Mouse (Mus musculus): ENCODE results near the gene Pde7b.
A peak's percentile ranks its signal among the peaks of the same experiment; 100 is the strongest.

The Pde7b gene

DNA sequence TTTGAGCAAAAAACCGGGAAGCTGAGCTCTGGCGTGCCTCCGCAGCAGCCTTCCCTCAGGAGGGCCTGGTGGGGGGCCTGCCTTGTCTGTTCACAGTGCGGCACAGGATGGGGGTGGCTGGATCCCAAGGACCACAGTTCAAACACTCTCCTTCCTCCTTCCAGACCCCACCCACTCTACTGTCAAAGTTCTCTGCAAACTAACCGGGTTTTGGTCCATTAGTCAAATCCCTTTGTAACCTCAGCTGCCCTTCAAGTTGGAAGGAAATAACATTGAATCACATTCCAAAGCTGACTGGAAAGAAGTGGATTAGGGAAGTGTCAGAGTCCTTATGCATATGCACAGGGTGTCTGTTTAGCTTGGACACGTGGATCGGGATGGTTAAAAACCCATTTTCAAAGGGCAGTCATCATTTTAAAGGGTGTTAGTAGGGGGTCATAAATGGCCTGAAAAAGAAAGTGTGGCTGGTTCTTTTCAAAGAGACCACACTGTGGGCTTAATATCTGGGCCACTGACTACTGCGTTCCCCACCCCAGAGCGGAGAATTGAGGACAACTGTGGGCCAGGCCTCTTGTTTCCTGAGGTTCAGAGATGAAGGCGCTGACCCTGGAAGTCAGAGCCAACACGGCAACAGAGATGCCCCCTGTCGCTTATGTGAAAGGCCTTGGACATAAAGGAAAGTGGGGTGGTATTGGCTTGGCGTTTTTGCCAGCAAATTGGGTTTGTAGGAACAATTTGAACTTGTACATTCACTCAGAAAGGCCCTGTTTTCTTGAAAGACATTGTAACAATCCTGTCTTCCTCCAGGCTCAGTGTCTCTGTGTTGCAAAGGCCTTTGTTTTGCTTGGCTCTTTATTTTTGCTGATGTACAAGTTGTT, 175.8 kb downstream of the Pde7b start:
- DNase-seq (ENCODE audit: low spot score): no peak

- DNase-seq (ENCODE audit: low spot score): no peak
Observed at GRCm38 (mm10) chr10:20547951-20548551, 176.8 kb downstream of the Pde7b start.

DNA sequence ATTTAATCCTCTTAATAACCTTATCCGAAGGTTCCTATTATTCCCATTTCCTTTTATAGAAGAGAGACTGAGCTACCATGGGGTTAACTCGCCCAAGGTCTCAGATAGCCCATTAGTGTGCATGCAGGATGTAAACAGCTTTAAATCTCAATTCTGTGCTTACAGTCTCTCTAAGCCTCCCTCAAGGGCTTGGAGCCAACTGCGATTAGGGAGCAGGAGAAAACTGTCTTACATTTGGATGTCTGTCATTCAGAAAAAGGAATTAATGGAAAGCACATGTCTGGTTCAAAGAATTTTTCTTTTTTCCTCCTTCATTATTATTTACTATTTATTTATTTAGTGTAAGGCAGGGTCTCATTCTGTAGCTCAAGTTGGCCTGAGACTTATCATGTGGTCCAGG, 181.8 kb downstream of the Pde7b start:
- no peak for DNase-seq (ENCODE audit: low spot score)

- DNase-seq (ENCODE audit: low spot score): no peak
Observed at GRCm38 (mm10) chr10:20533811-20534210, 191.1 kb downstream of the Pde7b start.

- no peak for DNase-seq (ENCODE audit: low spot score)
Observed at GRCm38 (mm10) chr10:20531921-20532320, 193.0 kb downstream of the Pde7b start.

DNA sequence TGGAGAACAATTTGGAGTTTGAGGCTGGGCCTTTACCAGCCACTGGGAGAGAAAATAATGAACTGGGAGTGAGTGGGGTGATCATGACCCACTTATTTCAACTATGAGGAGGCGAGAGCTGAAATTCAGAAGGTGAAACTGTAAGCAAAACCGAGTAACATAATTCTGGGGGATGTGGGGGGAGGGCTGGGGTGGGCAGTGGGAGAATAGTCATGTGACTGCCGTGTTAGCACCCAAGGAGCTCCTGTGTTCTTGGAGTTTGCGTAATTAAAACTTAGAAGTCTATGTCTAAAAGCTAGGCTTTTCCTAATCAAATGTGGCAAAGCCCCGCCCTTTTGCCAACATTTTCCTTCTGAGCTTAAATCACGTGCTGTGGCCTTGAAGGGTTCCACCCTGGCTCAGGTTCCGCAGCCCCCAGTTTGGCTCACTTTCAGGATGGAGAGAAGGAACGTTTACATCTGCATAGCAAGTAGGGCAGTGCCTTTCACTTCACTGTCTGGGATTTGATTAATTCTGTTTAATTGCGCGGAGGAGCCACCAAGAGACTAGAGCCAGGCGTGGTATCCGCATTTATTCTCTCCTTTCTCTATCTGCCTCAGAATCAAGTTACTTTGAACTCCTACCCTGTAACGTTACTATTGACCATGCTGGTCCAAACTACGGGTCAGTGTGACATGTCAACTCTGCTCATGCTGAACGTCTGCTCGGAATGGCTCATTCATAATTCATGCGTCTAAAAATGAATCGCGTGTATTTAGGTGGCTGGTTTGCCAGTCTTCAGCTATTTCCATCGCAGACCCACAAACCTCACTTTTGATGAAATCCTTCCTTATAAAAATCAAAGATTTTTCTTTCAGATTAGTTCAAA, 196.1 kb downstream of the Pde7b start:
- no peak for DNase-seq (ENCODE audit: low spot score)

GRCm38 (mm10) chr10:20527737-20528136, 197.1 kb downstream of the Pde7b start:
- DNase-seq (ENCODE audit: low spot score): no peak

DNA sequence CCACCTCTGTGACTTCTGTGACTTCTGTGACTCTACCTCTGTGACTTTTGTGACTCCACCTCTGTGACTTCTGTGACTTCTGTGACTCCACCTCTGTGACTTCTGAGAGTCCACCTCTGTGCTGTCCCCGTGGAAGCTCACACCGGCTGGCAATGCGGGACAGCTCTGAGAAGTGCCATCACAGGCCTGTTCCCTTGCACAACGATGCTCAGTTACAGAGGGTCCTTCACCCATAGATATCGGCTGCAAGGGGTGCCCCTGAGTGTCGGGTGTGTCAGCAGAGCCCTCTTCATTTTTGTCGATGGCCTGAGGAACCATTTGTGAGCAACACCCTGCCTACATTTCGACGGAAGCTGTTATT, 206.4 kb downstream of the Pde7b start:
- DNase-seq (ENCODE audit: low spot score): no peak

DNA sequence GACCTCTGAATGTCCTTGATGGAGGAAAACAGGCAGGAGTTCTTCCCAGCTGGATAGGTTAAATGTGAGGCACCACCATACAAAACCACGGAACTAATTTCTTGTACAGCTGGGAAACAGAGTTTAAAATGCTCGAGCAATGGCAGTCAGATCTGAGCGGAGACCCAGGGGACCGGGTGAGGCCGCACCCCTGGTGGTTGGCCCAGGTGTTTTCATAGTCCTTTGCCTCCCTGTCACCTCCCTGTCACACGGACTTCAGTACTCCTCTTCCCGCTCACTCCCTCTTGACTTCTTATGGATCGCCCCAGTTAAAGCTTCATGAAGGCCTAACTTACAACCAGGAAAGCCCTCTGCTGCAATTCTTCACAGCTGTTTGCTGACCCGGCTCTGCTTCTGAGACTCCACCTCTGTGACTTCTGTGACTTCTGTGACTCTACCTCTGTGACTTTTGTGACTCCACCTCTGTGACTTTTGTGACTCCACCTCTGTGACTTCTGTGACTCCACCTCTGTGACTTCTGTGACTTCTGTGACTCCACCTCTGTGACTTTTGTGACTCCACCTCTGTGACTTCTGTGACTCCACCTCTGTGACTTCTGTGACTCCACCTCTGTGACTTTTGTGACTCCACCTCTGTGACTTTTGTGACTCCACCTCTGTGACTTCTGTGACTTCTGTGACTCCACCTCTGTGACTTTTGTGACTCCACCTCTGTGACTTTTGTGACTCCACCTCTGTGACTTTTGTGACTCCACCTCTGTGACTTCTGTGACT, 206.9 kb downstream of the Pde7b start:
- DNase-seq (ENCODE audit: low spot score): peak; percentile 14

DNA sequence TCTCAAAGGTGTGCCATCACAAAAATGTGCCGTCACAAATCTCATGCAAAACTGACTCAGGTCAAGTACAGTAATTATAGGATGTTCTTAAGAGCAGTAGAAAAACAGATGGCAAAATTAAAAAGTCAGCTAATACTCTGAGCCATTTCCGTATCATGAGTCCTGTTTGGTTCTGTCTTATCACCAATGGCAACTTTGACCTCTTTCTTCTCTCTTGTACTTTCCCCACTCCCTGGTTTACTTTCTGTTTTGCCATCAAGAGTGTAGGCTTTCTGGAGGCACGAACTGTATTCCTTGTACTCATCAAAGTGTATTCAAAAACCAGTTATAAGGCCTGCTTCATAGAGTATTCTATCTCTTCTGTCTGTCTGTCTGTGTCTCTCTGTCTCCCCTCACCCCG, 211.0 kb downstream of the Pde7b start:
- DNase-seq (ENCODE audit: low spot score): no peak

GRCm38 (mm10) chr10:20513461-20513860, 211.4 kb downstream of the Pde7b start:
- DNase-seq (ENCODE audit: low spot score): no peak

DNA sequence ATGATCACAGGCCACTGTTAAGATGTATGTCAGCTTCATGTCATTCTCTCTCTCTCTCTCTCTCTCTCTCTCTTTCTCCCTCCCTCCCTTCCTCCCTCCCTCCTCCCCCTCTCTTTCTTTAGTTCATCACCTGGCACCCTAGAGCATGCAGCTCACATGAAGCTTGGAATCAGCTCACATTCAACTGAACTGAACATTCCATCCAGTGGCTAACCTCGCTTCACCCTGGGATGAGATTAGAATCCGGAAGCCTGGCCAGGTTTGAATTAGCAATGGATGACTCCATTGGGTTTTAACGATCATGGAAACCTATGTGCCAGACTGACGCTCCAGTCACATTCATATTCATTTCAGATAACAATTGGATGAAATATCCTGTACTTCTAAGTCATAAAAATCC, 215.1 kb downstream of the Pde7b start:
- no peak for DNase-seq (ENCODE audit: low spot score)

GRCm38 (mm10) chr10:20508497-20508896, 216.4 kb downstream of the Pde7b start:
- DNase-seq (ENCODE audit: low spot score): no peak

DNA sequence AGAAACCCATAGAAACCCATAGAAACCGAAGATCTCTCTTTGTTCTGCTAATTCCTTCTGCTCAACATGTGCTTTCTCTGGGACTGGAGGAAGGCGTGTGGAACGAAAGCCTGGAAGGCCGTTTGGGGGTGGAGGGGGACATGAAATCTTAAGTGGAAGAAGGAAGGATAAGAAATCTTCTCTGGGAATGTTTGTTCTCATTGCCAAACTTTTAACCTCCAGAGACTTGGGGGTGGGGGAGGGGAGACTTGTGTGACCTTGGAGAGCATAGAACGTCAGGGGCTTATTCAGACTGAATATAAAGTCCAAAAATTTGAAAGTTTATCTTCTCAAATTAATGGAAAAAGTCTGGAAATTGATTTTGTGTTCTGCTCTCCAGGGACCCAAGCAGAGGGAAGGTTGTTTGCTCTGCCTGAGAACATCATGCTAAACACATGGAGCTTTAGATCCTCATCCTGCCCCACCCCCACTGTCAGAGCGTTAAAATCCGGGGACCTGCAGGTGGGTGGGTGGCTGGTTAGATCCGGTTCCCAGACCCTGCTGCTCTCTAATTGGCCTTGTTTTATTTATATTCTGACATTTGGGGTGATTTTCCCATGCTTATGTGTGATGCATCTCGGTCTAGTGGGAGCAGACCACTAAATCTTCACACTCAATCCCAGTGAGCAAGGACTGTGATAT, 217.0 kb downstream of the Pde7b start:
- no peak for DNase-seq (ENCODE audit: low spot score)

- no peak for DNase-seq (ENCODE audit: low spot score)
Observed at GRCm38 (mm10) chr10:20507069-20507468, 217.8 kb downstream of the Pde7b start.

- no peak for DNase-seq (ENCODE audit: low spot score)
Observed at GRCm38 (mm10) chr10:20505454-20505853, 219.4 kb downstream of the Pde7b start.

DNA sequence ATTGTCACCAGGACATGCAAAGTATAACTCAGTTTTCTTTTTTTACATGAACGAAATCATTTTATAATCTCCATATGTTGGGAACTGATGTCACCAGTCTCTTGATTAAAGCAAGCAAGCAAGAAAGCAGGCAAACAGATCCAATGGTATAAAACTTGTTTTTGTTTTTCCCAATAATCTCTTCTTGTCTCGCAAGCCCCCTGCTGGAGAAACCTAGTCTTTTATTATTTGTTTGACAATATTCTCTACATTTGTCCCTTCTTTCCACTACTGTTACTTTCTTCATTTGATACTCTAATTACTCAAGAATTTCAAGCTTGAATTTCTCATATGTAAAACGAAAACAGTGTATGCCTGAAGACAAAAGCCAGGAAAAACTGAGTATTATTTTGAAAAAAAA, 220.1 kb downstream of the Pde7b start:
- no peak for DNase-seq (ENCODE audit: low spot score)

DNA sequence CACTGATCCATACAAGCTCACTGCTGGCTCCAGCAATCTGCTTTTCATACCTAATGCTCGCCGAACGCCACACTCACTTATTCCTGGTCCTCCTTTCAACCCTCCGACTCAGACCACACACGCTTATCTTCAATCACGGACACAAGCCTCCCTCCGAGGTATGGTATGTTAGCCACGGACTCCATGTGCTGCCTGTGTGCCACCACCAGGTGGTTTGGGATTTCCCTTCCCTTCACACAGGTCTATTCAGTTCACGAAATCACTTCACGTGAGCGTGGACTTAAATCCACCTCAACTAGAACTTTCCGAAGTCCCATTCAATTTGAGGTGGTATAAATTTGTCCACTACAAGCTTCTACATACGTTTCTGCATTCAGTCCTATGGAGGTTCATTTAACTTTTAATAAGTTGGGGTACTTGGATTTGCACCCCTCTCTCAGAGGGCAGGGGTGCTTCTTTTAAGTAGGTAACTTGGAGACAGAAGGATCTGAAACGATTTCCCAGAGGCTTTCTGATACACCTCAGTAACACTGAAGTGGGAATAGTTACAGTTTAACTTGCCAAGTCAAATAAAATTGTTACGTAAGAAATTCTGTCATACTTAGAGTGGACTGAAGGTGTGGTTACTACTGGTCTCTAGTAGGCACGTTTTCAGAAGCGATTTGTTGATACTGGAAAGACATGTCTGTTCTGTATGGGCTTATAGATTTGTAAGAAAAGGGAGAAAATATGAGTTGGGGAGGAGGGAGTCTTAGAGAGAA, 221.4 kb downstream of the Pde7b start:
- no peak for DNase-seq (ENCODE audit: low spot score)

DNA sequence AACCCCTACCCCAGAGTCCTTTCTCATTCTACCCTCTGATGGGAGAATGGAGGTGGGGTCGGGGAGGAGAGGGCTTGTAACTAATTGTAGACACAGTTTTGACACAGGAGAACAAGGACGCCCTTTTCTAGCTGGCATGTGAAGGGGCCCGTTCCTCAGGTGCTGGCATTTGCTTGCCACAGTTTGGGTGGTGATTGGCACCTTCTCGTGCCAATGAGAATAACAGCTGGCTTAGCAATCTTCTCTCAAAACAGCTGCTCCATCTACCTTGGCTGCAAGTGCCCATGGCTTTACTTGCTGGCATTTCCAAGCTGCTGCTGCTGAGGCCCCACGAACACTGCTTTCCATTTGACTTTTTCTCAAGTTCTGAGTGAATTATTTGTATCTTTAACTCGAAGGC, 223.7 kb downstream of the Pde7b start:
- no peak for DNase-seq (ENCODE audit: low spot score)

DNA sequence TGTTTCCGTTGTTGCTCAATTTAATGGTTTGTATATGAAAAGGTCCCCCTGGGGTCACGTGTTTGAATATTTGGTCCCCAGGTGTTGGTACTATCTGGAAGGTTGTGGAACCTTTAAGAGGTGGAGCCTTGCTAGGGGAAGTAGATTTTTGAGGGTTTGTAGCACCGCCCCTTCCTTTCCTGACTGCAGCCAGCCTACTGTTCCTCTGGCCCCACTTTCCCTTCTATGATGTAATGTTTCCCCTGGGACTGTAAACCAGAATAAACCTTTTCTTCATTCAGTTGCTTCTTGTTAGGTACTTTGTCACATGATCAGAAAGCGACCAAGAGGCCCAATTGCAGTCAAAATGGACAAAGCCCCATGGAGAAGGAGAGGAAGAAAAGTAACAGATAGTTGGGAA, 229.8 kb downstream of the Pde7b start:
- DNase-seq (ENCODE audit: low spot score): no peak

Measured in T-cell, adult 2 months (primary cell).